Mouse (Mus musculus) liver, embryonic 12.5 days (tissue): ENCODE measurements around the gene Abca8b. TPM values are rescaled to one million over a fixed set of nuclear protein-coding genes. Genes with fewer than 3 reads are reported as not detected.
"Not testable (repeated sequence)": the region's sequence is repeated elsewhere in the genome, so short reads cannot be mapped to it uniquely, and the experiment has no call there.

Source experiments
- ATAC-seq: fragments of 200-750 bp; cut with Nextera tagmentation; 2 replicates; pipeline ENCODE4 v1.8.0; 2017; ENCODE audit warnings: moderate number of reproducible peaks, mild to moderate bottlenecking, moderate library complexity
- H3K27ac ChIP-seq: fragments of 300-500 bp; sonication (generic); 2 replicates; pipeline ENCODE4 v1.5.1; 2016; ENCODE audit warnings: mild to moderate bottlenecking
- H3K27me3 ChIP-seq: fragments of 300-500 bp; sonication (generic); replicated peaks from 2 replicates; pipeline ENCODE4 v1.6.1; 2016; ENCODE audit warnings: mild to moderate bottlenecking, moderate library complexity
- H3K36me3 ChIP-seq: fragments of 300-500 bp; sonication (generic); 2 replicates; pipeline ENCODE4 v1.6.1; 2016; ENCODE audit warnings: mild to moderate bottlenecking, moderate library complexity
- H3K4me1 ChIP-seq: fragments of 300-500 bp; sonication (generic); 2 replicates; pipeline ENCODE4 v1.6.1; 2016
- H3K4me2 ChIP-seq: fragments of 300-500 bp; sonication (generic); 2 replicates; pipeline ENCODE4 v1.6.1; 2016; ENCODE audit warnings: mild to moderate bottlenecking, moderate library complexity
- H3K4me3 ChIP-seq: fragments of 300-500 bp; sonication (generic); 2 replicates; pipeline ENCODE4 v1.5.1; 2016; ENCODE audit warnings: mild to moderate bottlenecking, moderate library complexity
- H3K9ac ChIP-seq: fragments of 300-500 bp; sonication (generic); 2 replicates; pipeline ENCODE4 v1.6.1; 2016; ENCODE audit warnings: mild to moderate bottlenecking, moderate library complexity
- H3K9me3 ChIP-seq: fragments of 300-500 bp; sonication (generic); replicated peaks from 2 replicates; pipeline ENCODE4 v1.6.1; 2016; ENCODE audit warnings: mild to moderate bottlenecking, moderate library complexity
- WGBS: fragments of 180-500 bp; shearing (Covaris S2); methylation state at CpG from one replicate; pipeline ENCODE4 v1.1.7; 2016; ENCODE audit not compliant: insufficient replicate concordance; 5-methylcytosine and 5-hydroxymethylcytosine counted together
- polyA plus RNA-seq: library from polyadenylated mRNA; unstranded; fragments of >200 nt; fragmentation: Nextera tagmentation; extraction: Ambion mirVana; gene quantifications from 2 replicates; pipeline ENCODE4 v1.2.1, GENCODE M21; 2016

The Abca8b gene
- 5.2 TPM in 2 replicates for polyA plus RNA-seq

GRCm38 (mm10) chr11:109995624-109996023 lies at the start of gene Abca8b:
Gene Abca8b, minus strand, starts transcription at chr11:109995845.
- Histone ChIP-seq H3K9me3 (no peaks in the 10 kb centered on the region), H3K27me3 (no peaks in the 10 kb centered on the region), H3K9ac (no peak within 1 kb of the TSS), H3K27ac (peak within 1 kb of the TSS; percentile 75), H3K36me3 (no peaks in the 10 kb centered on the region), H3K4me2 (peak within 1 kb of the TSS; percentile 46), H3K4me1 (no peaks in the 10 kb centered on the region), H3K4me3 (peak within 1 kb of the TSS; percentile 24)
- peak; percentile 70 for ATAC-seq
- under 1% methylated on average over 15 of the region's 15 CpGs for WGBS

DNA sequence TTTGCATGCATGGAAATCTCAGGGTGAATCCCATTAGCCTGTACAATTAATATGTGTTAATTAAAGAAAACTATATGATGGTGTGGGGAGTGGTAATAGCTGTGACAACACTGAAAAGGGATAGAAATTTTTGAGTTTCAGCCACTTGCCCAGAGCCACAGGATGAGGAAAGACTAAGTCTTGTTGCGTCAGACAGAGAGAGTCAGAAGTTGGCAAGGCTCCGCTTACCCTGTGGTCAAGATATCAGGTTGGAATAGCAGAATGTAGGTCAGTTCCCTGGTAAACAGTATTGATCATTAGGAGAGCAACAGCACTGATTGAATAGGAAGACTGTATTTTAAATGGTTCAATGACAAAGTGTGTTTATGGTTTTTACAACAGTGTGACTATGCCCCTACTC lies 42.1 kb upstream of the Abca8b start:
- H3K9ac ChIP-seq = no peak overlapping the region
- H3K27me3 ChIP-seq = no peaks in the 10 kb centered on the region
- H3K9me3 ChIP-seq = no peaks in the 10 kb centered on the region
- no peaks in the 10 kb centered on the region for H3K4me1 ChIP-seq
- H3K4me3 ChIP-seq = no peak overlapping the region
- 78% methylated on average over 2 of the region's 2 CpGs for WGBS
- no peak overlapping the region for H3K27ac ChIP-seq
- ATAC-seq = no peak
- no peaks in the 10 kb centered on the region for H3K36me3 ChIP-seq
- H3K4me2 ChIP-seq = no peak overlapping the region

- Histone ChIP-seq H3K27me3 (no peaks in the 10 kb centered on the region), H3K9me3 (no peaks in the 10 kb centered on the region), H3K4me3 (no peak overlapping the region), H3K4me2 (no peak overlapping the region), H3K27ac (no peak overlapping the region), H3K36me3 (no peaks in the 10 kb centered on the region), H3K4me1 (no peaks in the 10 kb centered on the region), H3K9ac (no peak overlapping the region)
- 0 out of 2 replicates have a peak, but pooled peaks have one; percentile 27 for ATAC-seq
- WGBS = 54% methylated on average over 7 of the region's 7 CpGs
These were observed 33.5 kb upstream of the Abca8b start for GRCm38 (mm10) chr11:110028913-110029695.

- Histone ChIP-seq H3K9ac (no peak overlapping the region), H3K4me3 (no peak overlapping the region), H3K4me1 (no peaks in the 10 kb centered on the region), H3K9me3 (no peaks in the 10 kb centered on the region), H3K27ac (peak overlapping the region; percentile 48; the same call in 1 of the 2 replicates), H3K27me3 (no peaks in the 10 kb centered on the region), H3K4me2 (no peak overlapping the region), H3K36me3 (no peaks in the 10 kb centered on the region)
- WGBS = 30% methylated on average over 2 of the region's 2 CpGs
- ATAC-seq = peak; percentile 63
These were observed 15.3 kb upstream of the Abca8b start for GRCm38 (mm10) chr11:110010836-110011546.

- no peak for ATAC-seq
- Histone ChIP-seq H3K4me1 (no peaks in the 10 kb centered on the region), H3K4me3 (peak overlapping the region; percentile 24), H3K27ac (peak overlapping the region; percentile 75), H3K4me2 (peak overlapping the region; percentile 46), H3K9me3 (no peaks in the 10 kb centered on the region), H3K27me3 (no peaks in the 10 kb centered on the region), H3K36me3 (no peaks in the 10 kb centered on the region), H3K9ac (no peak overlapping the region)
- WGBS = 11% methylated on average over 3 of the region's 3 CpGs
These were observed 632 bp downstream of the Abca8b start for GRCm38 (mm10) chr11:109995013-109995412.

GRCm38 (mm10) chr11:109994014-109994413 lies 1.6 kb downstream of the Abca8b start:
- Histone ChIP-seq H3K4me3 (peak overlapping the region; percentile 24), H3K4me1 (no peaks in the 10 kb centered on the region), H3K27me3 (no peaks in the 10 kb centered on the region), H3K4me2 (peak overlapping the region; percentile 46), H3K9ac (no peak overlapping the region), H3K27ac (peak overlapping the region; percentile 75), H3K9me3 (no peaks in the 10 kb centered on the region), H3K36me3 (no peaks in the 10 kb centered on the region)
- no peak for ATAC-seq
- WGBS = 36% methylated on average over 6 of the region's 6 CpGs

DNA sequence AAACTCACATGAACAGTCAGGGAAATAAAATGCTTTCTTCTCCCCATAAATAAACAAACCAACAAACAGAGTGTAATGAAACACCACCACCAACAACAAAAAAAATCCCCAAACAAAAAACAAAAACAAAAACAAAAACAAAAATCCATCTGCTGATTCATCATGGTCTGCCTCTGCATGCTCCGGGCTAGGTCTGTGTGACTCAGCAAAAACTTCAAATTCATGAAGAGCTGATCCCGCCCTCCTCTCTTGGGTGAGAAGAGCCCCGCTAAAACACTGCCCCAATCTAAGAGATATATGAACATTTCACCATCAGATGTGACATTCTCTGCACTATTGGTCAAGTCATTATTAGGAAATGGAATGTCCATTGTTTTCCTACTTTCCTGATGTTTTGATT lies 4.4 kb downstream of the Abca8b start:
- Histone ChIP-seq H3K9ac (no peak overlapping the region), H3K27ac (no peak overlapping the region), H3K36me3 (no peaks in the 10 kb centered on the region), H3K4me3 (no peak overlapping the region), H3K4me2 (no peak overlapping the region), H3K4me1 (no peaks in the 10 kb centered on the region), H3K9me3 (no peaks in the 10 kb centered on the region), H3K27me3 (no peaks in the 10 kb centered on the region)
- 0 out of 2 replicates have a peak, but pooled peaks have one; percentile 50 for ATAC-seq
- WGBS = 37% methylated on average over 3 of the region's 3 CpGs

DNA sequence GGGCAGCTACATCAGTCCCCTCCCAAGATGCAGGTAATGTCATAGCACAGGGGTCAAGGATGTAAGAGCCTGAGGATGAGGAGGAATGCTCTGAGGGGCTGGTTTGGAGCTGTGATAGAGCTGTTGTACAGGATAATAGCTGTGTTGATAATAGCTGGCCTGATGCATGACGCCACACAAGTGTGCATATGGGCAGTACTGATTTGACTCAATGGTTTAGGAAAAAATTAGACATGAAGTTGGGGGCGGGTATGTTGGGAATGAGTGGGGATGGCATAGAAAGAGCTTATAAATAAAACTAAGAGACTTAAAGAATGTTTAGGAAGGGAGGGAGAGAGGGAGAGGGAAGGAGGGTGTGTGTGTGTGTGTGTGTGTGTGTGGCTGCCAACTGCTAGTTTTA lies 5.4 kb downstream of the Abca8b start:
- H3K36me3 ChIP-seq = no peaks in the 10 kb centered on the region
- no peak overlapping the region for H3K27ac ChIP-seq
- no peaks in the 10 kb centered on the region for H3K27me3 ChIP-seq
- H3K4me3 ChIP-seq = no peak overlapping the region
- 66% methylated on average over 2 of the region's 2 CpGs for WGBS
- H3K9me3 ChIP-seq = no peaks in the 10 kb centered on the region
- ATAC-seq = no peak
- no peak overlapping the region for H3K9ac ChIP-seq
- no peak overlapping the region for H3K4me2 ChIP-seq
- H3K4me1 ChIP-seq = no peaks in the 10 kb centered on the region

DNA sequence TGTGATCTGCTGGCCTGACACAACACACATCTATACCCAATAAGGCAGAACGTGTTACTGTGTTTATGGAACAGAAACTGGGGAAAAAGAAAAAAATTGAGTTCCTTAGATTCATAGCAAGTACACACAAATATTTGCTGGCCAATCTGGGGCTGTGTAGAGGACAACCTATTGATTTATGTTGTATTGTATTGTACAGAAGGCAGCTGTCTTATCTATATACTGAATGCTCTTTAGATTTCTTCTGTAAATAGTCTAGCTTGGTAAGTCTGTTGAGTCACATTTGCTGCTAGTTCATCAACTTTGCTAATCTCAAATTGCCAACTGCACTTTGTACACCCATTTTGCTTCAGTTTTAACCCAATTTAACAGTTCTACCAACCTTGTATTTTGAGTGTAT lies 7.5 kb downstream of the Abca8b start:
- no peak for ATAC-seq
- Histone ChIP-seq H3K27me3 (no peaks in the 10 kb centered on the region), H3K4me2 (no peak overlapping the region), H3K9ac (no peak overlapping the region), H3K4me3 (no peak overlapping the region), H3K9me3 (no peaks in the 10 kb centered on the region), H3K27ac (no peak overlapping the region), H3K4me1 (no peaks in the 10 kb centered on the region), H3K36me3 (no peaks in the 10 kb centered on the region)
- WGBS = 31% methylated on average over 1 of the region's 1 CpGs

- not testable (repeated sequence) for H3K4me3 ChIP-seq, H3K4me2 ChIP-seq, H3K9me3 ChIP-seq, H3K4me1 ChIP-seq, H3K36me3 ChIP-seq, H3K27me3 ChIP-seq, H3K9ac ChIP-seq
- peak; percentile 44 for ATAC-seq
- WGBS = 43% methylated on average over 11 of the region's 11 CpGs
- H3K27ac ChIP-seq = 0 out of 2 replicates have a peak overlapping the region, but pooled peaks have one; percentile 25
These were observed 8.1 kb downstream of the Abca8b start for GRCm38 (mm10) chr11:109987460-109988072.

- Histone ChIP-seq H3K4me2 (no peak overlapping the region), H3K27me3 (no peaks in the 10 kb centered on the region), H3K27ac (no peak overlapping the region), H3K4me3 (no peak overlapping the region), H3K9me3 (no peaks in the 10 kb centered on the region), H3K9ac (no peak overlapping the region), H3K36me3 (peaks cover 10% of the 10 kb centered on the region; the same call in 1 of the 2 replicates), H3K4me1 (no peaks in the 10 kb centered on the region)
- WGBS = 61% methylated on average over 2 of the region's 2 CpGs
- no peak for ATAC-seq
These were observed 13.8 kb downstream of the Abca8b start for GRCm38 (mm10) chr11:109981872-109982271.

DNA sequence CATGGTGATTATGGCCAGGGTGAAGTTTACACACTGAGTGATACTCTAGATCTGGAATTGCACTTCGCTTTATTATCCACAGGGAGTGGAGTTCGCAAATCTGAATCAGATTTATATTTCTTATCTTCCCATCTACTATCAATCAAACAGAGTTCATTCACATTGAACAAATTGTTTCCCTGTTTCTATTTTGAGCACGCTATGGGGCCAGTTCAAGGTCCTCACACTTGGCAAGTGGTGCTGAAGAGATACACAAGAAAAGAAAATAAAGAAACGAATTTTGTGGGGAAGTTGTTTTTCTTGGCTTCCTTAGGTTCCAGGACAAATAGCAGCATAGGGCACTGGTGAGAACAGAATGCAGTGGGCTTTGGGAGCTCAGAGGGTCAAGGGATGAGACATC lies 25.1 kb downstream of the Abca8b start:
- Histone ChIP-seq H3K9me3 (peaks cover 5% of the 10 kb centered on the region; the same call in 1 of the 2 replicates), H3K36me3 (peaks cover 12% of the 10 kb centered on the region; the same call in 1 of the 2 replicates), H3K4me1 (no peaks in the 10 kb centered on the region), H3K27me3 (no peaks in the 10 kb centered on the region), H3K4me2 (no peak overlapping the region), H3K9ac (no peak overlapping the region), H3K4me3 (no peak overlapping the region), H3K27ac (no peak overlapping the region)
- 60% methylated on average over 4 of the region's 4 CpGs for WGBS
- ATAC-seq = no peak
